Mouse (Mus musculus): ENCODE measurements at regions not wholly inside any gene's neighbourhood (a gene's known extent, or its start where the extent isn't known, plus 50 kb on each side); places are given as distances from the start of the nearest gene placed in this dataset.

DNA sequence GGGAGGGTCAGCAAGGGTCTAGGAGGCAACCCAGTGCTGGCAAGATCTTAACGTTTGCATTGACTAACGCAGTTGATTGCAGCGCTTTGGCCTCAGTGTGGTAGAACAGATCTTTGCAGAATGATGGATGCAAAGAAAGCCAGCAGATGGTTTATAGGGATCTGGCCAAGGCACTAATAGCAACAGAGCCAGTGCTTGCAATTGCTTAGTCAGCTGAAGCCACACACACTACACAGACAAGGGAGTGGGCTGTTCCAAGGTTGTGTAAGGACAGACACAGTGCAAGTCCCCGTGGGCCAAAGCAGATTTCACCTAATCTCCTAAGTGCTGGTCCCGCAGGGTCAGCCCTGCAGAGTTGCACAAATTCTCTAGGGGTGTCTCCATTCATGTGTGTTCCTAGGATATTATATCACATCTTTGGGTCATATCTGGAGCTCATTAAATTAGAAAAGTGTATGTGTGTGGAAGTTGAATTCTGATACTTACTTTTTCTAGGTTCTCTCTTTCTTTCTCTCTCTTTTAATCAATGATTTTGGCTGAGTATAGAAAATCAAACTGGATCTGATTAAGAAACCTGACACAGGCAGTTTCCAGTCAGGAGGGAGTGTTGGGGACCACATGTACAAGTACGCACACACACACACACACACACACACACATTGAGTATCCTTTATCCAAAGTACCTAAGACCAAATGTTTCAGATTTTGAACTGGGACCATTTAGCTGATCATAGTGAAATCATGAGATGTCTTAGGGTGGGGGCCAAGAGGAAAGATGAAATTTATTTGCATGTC, 68.5 kb upstream of the Mboat1 start:
- Histone ChIP-seq H3K36me3 (ENCODE audit: control insufficient read depth, insufficient read depth, low read length) (no peaks in the 10 kb centered on the region), H3K9ac (ENCODE audit: low read length) (no peak overlapping the region), H3K4me1 (ENCODE audit: control insufficient read depth, insufficient read depth, low read length) (no peaks in the 10 kb centered on the region), H3K27me3 (ENCODE audit: control insufficient read depth, insufficient read depth, low read length) (no peaks in the 10 kb centered on the region), H3K27ac (ENCODE audit: low read length) (no peak overlapping the region), H3K4me2 (ENCODE audit: low read depth, low read length) (no peak overlapping the region), H3K4me3 (replicated peaks; ENCODE audit: low read length) (no peak overlapping the region), H3K9me3 (replicated peaks; ENCODE audit: control insufficient read depth, low read length) (no peaks in the 10 kb centered on the region)
- peak; percentile 53; the same call in 1 of the 2 replicates for ATAC-seq (ENCODE audit: insufficient read depth, low FRiP score)
- 41% methylated on average over 6 of the region's 6 CpGs for WGBS

DNA sequence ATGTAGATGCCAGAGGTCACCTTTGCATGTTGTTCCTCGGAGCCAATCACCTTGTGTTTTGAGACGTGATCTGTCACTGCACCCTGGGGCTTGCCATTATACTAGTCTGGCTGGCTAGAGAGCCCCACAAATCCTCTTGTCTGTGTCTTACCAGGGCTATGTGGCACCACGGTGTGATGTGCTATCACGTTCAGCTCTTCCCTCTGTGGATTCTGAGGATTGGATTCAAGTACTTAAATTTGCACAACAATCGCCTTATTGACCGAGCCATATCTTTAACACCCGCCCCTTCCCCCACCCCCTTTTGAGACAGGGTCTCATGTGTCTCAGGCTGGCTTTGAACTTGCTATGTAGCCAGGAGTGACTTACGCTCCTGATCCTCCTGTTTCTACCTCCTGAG, 70.8 kb upstream of the Mboat1 start:
- Histone ChIP-seq H3K9ac (ENCODE audit: low read length) (no peak overlapping the region), H3K4me2 (ENCODE audit: low read depth, low read length) (no peak overlapping the region), H3K4me3 (replicated peaks; ENCODE audit: low read length) (no peak overlapping the region), H3K36me3 (ENCODE audit: control insufficient read depth, insufficient read depth, low read length) (no peaks in the 10 kb centered on the region), H3K27ac (ENCODE audit: low read length) (no peak overlapping the region), H3K4me1 (ENCODE audit: control insufficient read depth, insufficient read depth, low read length) (no peaks in the 10 kb centered on the region), H3K9me3 (replicated peaks; ENCODE audit: control insufficient read depth, low read length) (no peaks in the 10 kb centered on the region), H3K27me3 (ENCODE audit: control insufficient read depth, insufficient read depth, low read length) (no peaks in the 10 kb centered on the region)
- 67% methylated on average over 8 of the region's 8 CpGs for WGBS
- no peak for ATAC-seq (ENCODE audit: insufficient read depth, low FRiP score)

DNA sequence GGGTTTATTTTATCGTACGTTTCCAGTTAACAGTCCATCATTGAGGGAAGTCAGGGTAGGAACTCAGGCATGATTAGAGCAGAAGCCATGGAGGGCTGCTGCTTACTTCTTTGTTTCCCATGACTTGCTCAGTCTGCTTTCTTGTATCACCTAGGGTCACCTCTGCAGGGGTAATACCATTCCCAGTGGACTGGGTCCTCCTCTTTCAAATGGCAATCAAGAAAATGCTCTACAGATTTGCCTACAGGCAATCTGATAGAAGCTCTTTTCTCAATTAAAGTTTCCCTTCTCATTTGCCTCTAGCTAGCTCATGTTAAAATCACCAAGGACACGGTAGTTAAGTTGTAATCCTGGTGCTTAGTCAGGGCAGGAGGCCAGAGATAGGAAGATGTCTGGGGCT, 72.5 kb upstream of the Mboat1 start:
- Histone ChIP-seq H3K4me2 (ENCODE audit: low read depth, low read length) (no peak overlapping the region), H3K9ac (ENCODE audit: low read length) (no peak overlapping the region), H3K4me3 (replicated peaks; ENCODE audit: low read length) (no peak overlapping the region), H3K36me3 (ENCODE audit: control insufficient read depth, insufficient read depth, low read length) (no peaks in the 10 kb centered on the region), H3K27me3 (ENCODE audit: control insufficient read depth, insufficient read depth, low read length) (no peaks in the 10 kb centered on the region), H3K4me1 (ENCODE audit: control insufficient read depth, insufficient read depth, low read length) (no peaks in the 10 kb centered on the region), H3K27ac (ENCODE audit: low read length) (no peak overlapping the region), H3K9me3 (replicated peaks; ENCODE audit: control insufficient read depth, low read length) (no peaks in the 10 kb centered on the region)
- 70% methylated on average over 3 of the region's 3 CpGs for WGBS
- ATAC-seq (ENCODE audit: insufficient read depth, low FRiP score): no peak

DNA sequence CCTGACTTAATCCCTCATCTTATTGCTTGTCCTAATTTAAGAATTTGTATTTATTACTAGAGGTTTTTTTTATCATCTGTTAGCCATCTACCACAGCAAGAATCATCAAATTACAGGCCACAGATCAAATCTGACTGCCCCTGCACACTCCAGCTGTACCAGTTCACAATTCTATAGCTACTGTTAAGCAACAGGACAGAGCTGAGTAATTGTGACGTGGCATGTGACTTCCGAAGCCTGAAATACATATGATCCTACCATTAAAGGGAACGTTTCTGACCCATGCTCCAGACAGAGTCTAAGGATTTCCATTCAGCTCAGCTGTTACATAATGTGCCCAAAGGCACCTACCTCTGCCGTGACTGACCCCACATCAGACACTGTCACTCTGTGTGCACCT, 74.0 kb upstream of the Mboat1 start:
- no peaks in the 10 kb centered on the region for H3K27me3 ChIP-seq (ENCODE audit: control insufficient read depth, insufficient read depth, low read length)
- H3K36me3 ChIP-seq (ENCODE audit: control insufficient read depth, insufficient read depth, low read length): no peaks in the 10 kb centered on the region
- no peak overlapping the region for H3K27ac ChIP-seq (ENCODE audit: low read length)
- no peak overlapping the region for H3K4me2 ChIP-seq (ENCODE audit: low read depth, low read length)
- no peak overlapping the region for H3K4me3 ChIP-seq (replicated peaks; ENCODE audit: low read length)
- H3K9me3 ChIP-seq (replicated peaks; ENCODE audit: control insufficient read depth, low read length): no peaks in the 10 kb centered on the region
- ATAC-seq (ENCODE audit: insufficient read depth, low FRiP score): no peak
- H3K4me1 ChIP-seq (ENCODE audit: control insufficient read depth, insufficient read depth, low read length): no peaks in the 10 kb centered on the region
- no peak overlapping the region for H3K9ac ChIP-seq (ENCODE audit: low read length)
- 68% methylated on average over 4 of the region's 4 CpGs for WGBS

DNA sequence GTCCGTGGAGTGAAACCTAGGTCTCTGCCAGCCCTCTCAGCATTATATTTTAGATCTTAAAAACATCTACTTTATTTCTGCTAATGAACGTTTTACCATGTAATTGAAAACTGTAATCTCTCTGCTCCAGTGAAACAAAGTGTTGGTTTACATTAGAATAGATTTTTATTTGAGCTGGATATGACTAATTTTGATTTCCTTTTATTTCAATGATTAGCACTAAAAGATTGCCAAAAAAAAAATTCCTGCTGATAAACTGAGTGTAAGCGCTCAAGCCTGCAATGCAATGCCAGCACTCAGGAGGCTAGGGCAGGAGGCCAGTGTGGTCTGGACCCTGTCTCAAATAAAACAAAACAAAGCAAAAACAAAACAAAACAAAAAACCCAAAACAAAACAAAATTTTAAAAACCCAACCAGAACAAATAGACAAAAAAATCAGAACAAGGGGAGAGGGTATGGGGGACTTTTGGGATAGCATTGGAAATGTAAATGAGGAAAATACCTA, 69.3 kb upstream of the E2f3 start:
- H3K9ac ChIP-seq (ENCODE audit: low read length): no peak overlapping the region
- H3K4me3 ChIP-seq (replicated peaks; ENCODE audit: low read length): no peak overlapping the region
- H3K9me3 ChIP-seq (replicated peaks; ENCODE audit: control insufficient read depth, low read length): no peaks in the 10 kb centered on the region
- no peak overlapping the region for H3K4me2 ChIP-seq (ENCODE audit: low read depth, low read length)
- no peaks in the 10 kb centered on the region for H3K36me3 ChIP-seq (ENCODE audit: control insufficient read depth, insufficient read depth, low read length)
- ATAC-seq (ENCODE audit: insufficient read depth, low FRiP score): no peak
- no peaks in the 10 kb centered on the region for H3K4me1 ChIP-seq (ENCODE audit: control insufficient read depth, insufficient read depth, low read length)
- no peaks in the 10 kb centered on the region for H3K27me3 ChIP-seq (ENCODE audit: control insufficient read depth, insufficient read depth, low read length)
- 78% methylated on average over 3 of the region's 3 CpGs for WGBS
- no peak overlapping the region for H3K27ac ChIP-seq (ENCODE audit: low read length)

DNA sequence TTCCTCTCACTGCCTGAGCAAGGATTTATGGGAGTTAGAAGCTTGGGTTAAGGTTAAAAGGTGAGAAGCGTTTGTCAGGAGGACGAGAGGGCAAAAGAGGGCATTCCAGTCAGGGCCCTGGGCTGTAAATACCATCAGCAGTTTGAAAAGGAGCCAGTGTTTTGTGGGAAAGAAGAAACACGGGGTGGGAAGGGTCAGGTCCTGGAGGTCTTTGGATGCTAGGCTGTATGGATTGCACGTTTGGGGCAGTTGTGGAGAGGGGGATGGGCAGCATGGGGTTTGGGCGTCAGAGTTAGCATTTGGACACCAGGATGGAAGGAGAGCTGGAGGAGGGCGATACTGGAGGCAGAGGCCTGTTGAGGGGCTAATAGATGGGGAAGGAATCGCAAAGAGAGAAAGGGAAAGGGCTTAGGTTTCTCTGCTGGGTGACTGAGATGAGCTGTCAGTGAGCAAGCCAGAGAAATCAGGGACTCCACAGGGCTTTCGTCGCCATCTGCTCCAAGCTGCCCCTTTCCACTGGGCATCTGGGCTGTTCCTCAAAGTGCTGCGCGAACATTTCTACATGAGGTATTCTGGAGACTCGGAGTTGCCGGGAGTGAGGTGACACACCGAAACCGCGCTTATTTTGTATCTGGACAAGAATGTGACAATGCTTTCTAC, 66.2 kb upstream of the E2f3 start:
- no peak overlapping the region for H3K9ac ChIP-seq (ENCODE audit: low read length)
- no peaks in the 10 kb centered on the region for H3K27me3 ChIP-seq (ENCODE audit: control insufficient read depth, insufficient read depth, low read length)
- H3K4me2 ChIP-seq (ENCODE audit: low read depth, low read length): no peak overlapping the region
- 55% methylated on average over 16 of the region's 16 CpGs for WGBS
- H3K36me3 ChIP-seq (ENCODE audit: control insufficient read depth, insufficient read depth, low read length): no peaks in the 10 kb centered on the region
- no peaks in the 10 kb centered on the region for H3K9me3 ChIP-seq (replicated peaks; ENCODE audit: control insufficient read depth, low read length)
- H3K27ac ChIP-seq (ENCODE audit: low read length): no peak overlapping the region
- H3K4me1 ChIP-seq (ENCODE audit: control insufficient read depth, insufficient read depth, low read length): no peaks in the 10 kb centered on the region
- ATAC-seq (ENCODE audit: insufficient read depth, low FRiP score): no peak
- no peak overlapping the region for H3K4me3 ChIP-seq (replicated peaks; ENCODE audit: low read length)

DNA sequence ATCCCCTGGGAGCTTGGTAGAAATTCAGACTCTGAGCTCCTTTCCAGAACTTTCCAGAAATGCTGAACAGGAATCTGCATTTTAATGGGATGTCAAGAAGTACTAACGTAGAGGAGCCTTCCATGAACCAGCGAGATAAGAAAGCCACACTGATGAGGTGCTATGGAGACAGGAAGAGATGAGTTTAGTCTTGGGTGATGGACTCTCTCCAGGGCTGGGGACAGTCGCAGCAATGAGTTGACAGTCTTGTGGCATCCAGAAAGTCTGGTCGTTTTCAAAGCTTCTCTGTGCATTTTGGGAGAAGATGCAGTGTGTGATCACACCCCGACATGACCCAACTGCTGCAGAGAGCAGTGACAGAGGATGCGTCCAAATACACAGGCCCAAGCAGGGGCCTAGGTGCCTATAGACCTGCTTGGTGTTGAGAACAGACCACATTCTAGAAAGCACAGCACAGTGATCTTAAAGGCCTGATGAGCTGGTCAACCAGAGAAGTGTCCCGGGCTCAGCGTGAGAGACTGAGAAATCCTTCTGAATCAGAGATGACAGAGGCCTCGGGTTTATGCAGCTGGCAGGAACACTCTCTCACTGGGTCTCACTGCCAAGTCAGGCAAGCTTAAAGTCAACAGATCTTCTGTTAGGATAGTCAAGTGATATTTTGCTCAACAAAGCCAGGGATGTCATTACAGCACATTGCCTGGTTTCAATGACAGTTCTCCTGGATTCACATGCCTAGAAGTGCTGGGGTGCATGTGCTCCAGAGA, 65.1 kb upstream of the E2f3 start:
- no peak overlapping the region for H3K4me2 ChIP-seq (ENCODE audit: low read depth, low read length)
- no peak for ATAC-seq (ENCODE audit: insufficient read depth, low FRiP score)
- H3K9ac ChIP-seq (ENCODE audit: low read length): no peak overlapping the region
- no peaks in the 10 kb centered on the region for H3K27me3 ChIP-seq (ENCODE audit: control insufficient read depth, insufficient read depth, low read length)
- WGBS: 70% methylated on average over 9 of the region's 9 CpGs
- no peak overlapping the region for H3K27ac ChIP-seq (ENCODE audit: low read length)
- no peaks in the 10 kb centered on the region for H3K4me1 ChIP-seq (ENCODE audit: control insufficient read depth, insufficient read depth, low read length)
- H3K9me3 ChIP-seq (replicated peaks; ENCODE audit: control insufficient read depth, low read length): no peaks in the 10 kb centered on the region
- no peaks in the 10 kb centered on the region for H3K36me3 ChIP-seq (ENCODE audit: control insufficient read depth, insufficient read depth, low read length)
- H3K4me3 ChIP-seq (replicated peaks; ENCODE audit: low read length): no peak overlapping the region

DNA sequence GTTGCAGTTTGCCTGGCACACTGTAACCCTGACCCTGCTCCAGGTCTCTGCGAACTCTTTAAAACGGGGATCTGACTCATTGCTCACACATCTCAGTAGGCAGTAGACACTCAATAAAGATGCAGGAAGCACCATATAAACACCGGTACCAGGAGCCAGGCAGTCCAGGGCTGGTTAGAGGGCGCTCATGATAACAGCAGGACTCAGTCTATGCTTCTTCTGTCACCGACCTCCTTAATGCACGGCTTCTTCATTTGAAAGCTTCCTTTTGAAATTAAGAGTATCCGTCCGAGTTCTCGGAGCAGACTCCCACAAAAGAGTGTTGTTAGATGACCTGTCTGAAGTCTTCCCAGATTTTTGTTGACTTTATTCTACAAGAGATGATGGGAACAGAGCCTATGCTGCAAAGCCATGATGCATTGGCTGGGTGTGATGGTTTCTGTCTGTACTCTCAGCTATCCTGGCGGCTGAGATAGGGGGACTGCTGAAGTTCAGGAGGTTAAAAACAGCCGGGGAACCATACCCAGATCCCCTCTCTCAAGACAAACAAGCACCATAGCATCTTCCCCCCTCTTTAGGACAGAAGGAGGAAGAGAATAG, 62.5 kb upstream of the E2f3 start:
- Histone ChIP-seq H3K9ac (ENCODE audit: low read length) (no peak overlapping the region), H3K36me3 (ENCODE audit: control insufficient read depth, insufficient read depth, low read length) (no peaks in the 10 kb centered on the region), H3K27ac (ENCODE audit: low read length) (no peak overlapping the region), H3K27me3 (ENCODE audit: control insufficient read depth, insufficient read depth, low read length) (no peaks in the 10 kb centered on the region), H3K4me3 (replicated peaks; ENCODE audit: low read length) (no peak overlapping the region), H3K4me2 (ENCODE audit: low read depth, low read length) (no peak overlapping the region), H3K4me1 (ENCODE audit: control insufficient read depth, insufficient read depth, low read length) (no peaks in the 10 kb centered on the region), H3K9me3 (replicated peaks; ENCODE audit: control insufficient read depth, low read length) (no peaks in the 10 kb centered on the region)
- no peak for ATAC-seq (ENCODE audit: insufficient read depth, low FRiP score)
- WGBS: 61% methylated on average over 11 of the region's 11 CpGs

Data from stomach, embryonic 16.5 days (tissue).